Comparison of ENCODE assay signal across 9 mouse cellular contexts in genomic region chr5:26189377-26189776, GRCm38 (mm10).
DNase-seq lines count a peak whose midpoint lies in the region; ATAC-seq and TF ChIP-seq lines count a peak whose summit lies in the region.
"Had no signal": no experiment of that assay in that cellular context is flagged by ENCODE, and none has a peak within 500 bp of the region (broad histone marks: within the 10 kb centered on the region; RNA-seq: fewer than 3 reads in every experiment).

No protein-coding gene starts in this region.

- DNase-seq in forebrain, embryonic 11.5 days (ENCODE audit: low spot score), result peak; percentile 63
- peak; percentile 34 for DNase-seq in lung, embryonic 14.5 days
- no peak for DNase-seq in lung, adult 2 months
- no peak for DNase-seq in cerebellum, adult 2 months
- peak; percentile 57 for DNase-seq in midbrain, postnatal 0 days (ENCODE audit: low spot score)
- no peak for DNase-seq in frontal cortex, postnatal 14 days (ENCODE audit: low spot score in 2 of 2)
- no peak for DNase-seq in ovary, postnatal 14 days (ENCODE audit: low spot score)

- no peak overlapping the region for H3K4me2 ChIP-seq in forebrain, embryonic 11.5 days (ENCODE audit: low read depth, low read length, severe bottlenecking)
- H3K4me2 ChIP-seq in forebrain, embryonic 13.5 days, result no peak overlapping the region
- no peak overlapping the region for H3K4me2 ChIP-seq in lung, embryonic 14.5 days
- H3K4me2 ChIP-seq in midbrain, postnatal 0 days (ENCODE audit: low read depth, low read length, poor library complexity, severe bottlenecking), result no peak overlapping the region
- H3K4me2 ChIP-seq: liver, embryonic 15.5 days had no signal

- no peak overlapping the region for H3K4me3 ChIP-seq in forebrain, embryonic 11.5 days (ENCODE audit: low read depth, low read length)
- no peak overlapping the region for H3K4me3 ChIP-seq in forebrain, embryonic 13.5 days
- H3K4me3 ChIP-seq in lung, embryonic 14.5 days (ENCODE audit: low read depth, low read length), result no peak overlapping the region
- no peak overlapping the region for H3K4me3 ChIP-seq in lung, adult 2 months (replicated peaks; ENCODE audit: extremely low read depth, low read depth, low read length)
- H3K4me3 ChIP-seq in cerebellum, adult 2 months (replicated peaks; ENCODE audit: insufficient read depth, low read depth, low read length), result no peak overlapping the region
- no peak overlapping the region for H3K4me3 ChIP-seq in midbrain, postnatal 0 days (ENCODE audit: low read depth, low read length)
- H3K4me3 ChIP-seq: liver, embryonic 15.5 days had no signal

- 9% methylated on average over 5 of the region's 5 CpGs for WGBS in forebrain, embryonic 11.5 days
- WGBS in forebrain, embryonic 13.5 days, result 10% methylated on average over 5 of the region's 5 CpGs
- 12% methylated on average over 5 of the region's 5 CpGs for WGBS in lung, embryonic 14.5 days
- 18% methylated on average over 5 of the region's 5 CpGs for WGBS in lung, adult 2 months
- WGBS in cerebellum, adult 2 months, result 12% methylated on average over 5 of the region's 5 CpGs
- 15% methylated on average over 5 of the region's 5 CpGs for WGBS in midbrain, postnatal 0 days

- ATAC-seq in forebrain, embryonic 11.5 days (replicated peaks; ENCODE audit: low FRiP score), result no peak
- ATAC-seq in forebrain, embryonic 13.5 days, result no peak
- no peak for ATAC-seq in lung, embryonic 14.5 days (ENCODE audit: insufficient read depth)
- ATAC-seq in midbrain, postnatal 0 days (ENCODE audit: low FRiP score), result no peak

- H3K4me1 ChIP-seq in forebrain, embryonic 11.5 days (replicated peaks; ENCODE audit: control insufficient read depth, insufficient read depth, low read length), result no peaks in the 10 kb centered on the region
- no peaks in the 10 kb centered on the region for H3K4me1 ChIP-seq in forebrain, embryonic 13.5 days
- H3K4me1 ChIP-seq in lung, embryonic 14.5 days (ENCODE audit: insufficient read depth), result no peaks in the 10 kb centered on the region
- no peaks in the 10 kb centered on the region for H3K4me1 ChIP-seq in lung, adult 2 months (ENCODE audit: control insufficient read depth, insufficient read depth, low read length)
- H3K4me1 ChIP-seq in cerebellum, adult 2 months (ENCODE audit: control insufficient read depth, insufficient read depth, low read length), result no peaks in the 10 kb centered on the region
- 0 out of 2 replicates have a peak, but pooled peaks cover 5% of the 10 kb centered on the region for H3K4me1 ChIP-seq in midbrain, postnatal 0 days (ENCODE audit: insufficient read depth, low read length)
- H3K4me1 ChIP-seq: liver, embryonic 15.5 days had no signal

- TF ChIP-seq POLR2A in lung, adult 2 months (IDR thresholded peaks at IDR 0.05; ENCODE audit: borderline replicate concordance, extremely low read depth, low read depth, low read length), result no peak
- no peak for TF ChIP-seq POLR2A in cerebellum, adult 2 months (IDR thresholded peaks at IDR 0.05; ENCODE audit: borderline replicate concordance, insufficient read depth, low read length)

- TF ChIP-seq CTCF in lung, embryonic 14.5 days (IDR thresholded peaks at IDR 0.05; ENCODE audit: low read depth), result peak; percentile 51
- TF ChIP-seq CTCF in lung, adult 2 months (IDR thresholded peaks at IDR 0.05; ENCODE audit: insufficient read depth, low read length), result no peak
- peak; percentile 27; the same call in 1 of the 2 replicates for TF ChIP-seq CTCF in cerebellum, adult 2 months (IDR thresholded peaks at IDR 0.05; ENCODE audit: borderline replicate concordance, insufficient read depth, low read depth, low read length)
- TF ChIP-seq CTCF in midbrain, postnatal 0 days (IDR thresholded peaks at IDR 0.05), result peak; percentile 75

- H3K9me3 ChIP-seq in forebrain, embryonic 11.5 days (ENCODE audit: control insufficient read depth, low read length), result no peaks in the 10 kb centered on the region
- H3K9me3 ChIP-seq in forebrain, embryonic 13.5 days (replicated peaks), result no peaks in the 10 kb centered on the region
- no peaks in the 10 kb centered on the region for H3K9me3 ChIP-seq in lung, embryonic 14.5 days (ENCODE audit: low read depth, low read length)
- H3K9me3 ChIP-seq in midbrain, postnatal 0 days (ENCODE audit: low read length), result no peaks in the 10 kb centered on the region
- H3K9me3 ChIP-seq: liver, embryonic 15.5 days had no signal

- no peak overlapping the region for H3K27ac ChIP-seq in forebrain, embryonic 11.5 days (ENCODE audit: low read depth, low read length)
- no peak overlapping the region for H3K27ac ChIP-seq in forebrain, embryonic 13.5 days
- no peak overlapping the region for H3K27ac ChIP-seq in lung, embryonic 14.5 days (ENCODE audit: low read depth)
- H3K27ac ChIP-seq in cerebellum, adult 2 months (ENCODE audit: insufficient read depth, low read length), result no peak overlapping the region
- no peak overlapping the region for H3K27ac ChIP-seq in midbrain, postnatal 0 days (ENCODE audit: low read depth, low read length)
- H3K27ac ChIP-seq: liver, embryonic 15.5 days had no signal

- H3K36me3 ChIP-seq in forebrain, embryonic 11.5 days (ENCODE audit: control insufficient read depth, insufficient read depth, low read length), result no peaks in the 10 kb centered on the region
- no peaks in the 10 kb centered on the region for H3K36me3 ChIP-seq in forebrain, embryonic 13.5 days (ENCODE audit: poor library complexity, severe bottlenecking)
- no peaks in the 10 kb centered on the region for H3K36me3 ChIP-seq in lung, embryonic 14.5 days (ENCODE audit: insufficient read depth)
- no peaks in the 10 kb centered on the region for H3K36me3 ChIP-seq in midbrain, postnatal 0 days (ENCODE audit: insufficient read depth, low read length)
- H3K36me3 ChIP-seq: liver, embryonic 15.5 days had no signal

- H3K9ac ChIP-seq in forebrain, embryonic 11.5 days (ENCODE audit: low read length), result no peak overlapping the region
- no peak overlapping the region for H3K9ac ChIP-seq in forebrain, embryonic 13.5 days
- no peak overlapping the region for H3K9ac ChIP-seq in lung, embryonic 14.5 days
- no peak overlapping the region for H3K9ac ChIP-seq in midbrain, postnatal 0 days (replicated peaks; ENCODE audit: low read length, poor library complexity, severe bottlenecking)
- H3K9ac ChIP-seq: liver, embryonic 15.5 days had no signal

- H3K27me3 ChIP-seq in forebrain, embryonic 11.5 days (ENCODE audit: control insufficient read depth, insufficient read depth, low read length), result no peaks in the 10 kb centered on the region
- no peaks in the 10 kb centered on the region for H3K27me3 ChIP-seq in forebrain, embryonic 13.5 days
- H3K27me3 ChIP-seq in lung, embryonic 14.5 days (ENCODE audit: insufficient read depth, low read length), result no peaks in the 10 kb centered on the region
- no peaks in the 10 kb centered on the region for H3K27me3 ChIP-seq in cerebellum, adult 2 months (ENCODE audit: control insufficient read depth, insufficient read depth, low read length)
- no peaks in the 10 kb centered on the region for H3K27me3 ChIP-seq in midbrain, postnatal 0 days (ENCODE audit: insufficient read depth, low read length)
- H3K27me3 ChIP-seq: liver, embryonic 15.5 days had no signal

Comparison
In these comparisons a context has a peak if more than half of its experiments do, and no peak if none do; other contexts are left out.
1. DNase-seq: peak in forebrain, embryonic 11.5 days (single experiment), lung, embryonic 14.5 days (single experiment) and midbrain, postnatal 0 days (single experiment); none in lung, adult 2 months (single experiment), cerebellum, adult 2 months (0 of 2), frontal cortex, postnatal 14 days (0 of 2) and ovary, postnatal 14 days (single experiment).